Mouse (Mus musculus) lung, embryonic 15.5 days (tissue): ENCODE measurements at regions not wholly inside any gene's neighbourhood (a gene's known extent, or its start where the extent isn't known, plus 50 kb on each side); places are given as distances from the start of the nearest gene placed in this dataset. TPM values are rescaled to one million over a fixed set of nuclear protein-coding genes. Genes with fewer than 3 reads are reported as not detected.

Source experiments
- microRNA-seq: library from miRNA; unstranded; fragments of <30 nt; microRNA quantifications from one replicate; pipeline ENCODE4, GENCODE M21; 2016

Small RNA genes lying in the stretch of these regions (microRNA-seq; reads per million reads assigned to microRNA genes)
- not detected for gene Gm22917
